Mouse (Mus musculus) C2C12 (cell line): ENCODE data around the gene Ypel3.

Source experiments
- CTCF ChIP-seq: IDR thresholded peaks from one replicate; pipeline ENCODE4 v1.5.1; 2011; ENCODE audit not compliant: control insufficient read depth, insufficient read depth, insufficient read length
- FOSL1 ChIP-seq: IDR thresholded peaks from one replicate; pipeline ENCODE4 v1.8.0; 2011; ENCODE audit warnings: mild to moderate bottlenecking, low read length; ENCODE audit not compliant: poor library complexity, insufficient read depth, severe bottlenecking
- MAX ChIP-seq: IDR thresholded peaks from one replicate; pipeline ENCODE4 v1.6.1; 2011; ENCODE audit warnings: mild to moderate bottlenecking, control low read depth
- MYOG ChIP-seq: IDR thresholded peaks from one replicate; pipeline ENCODE4 v1.6.1; 2011; ENCODE audit not compliant: control insufficient read depth, insufficient read length; ENCODE audit errors: extremely low read depth

GRCm38 (mm10) chr7:126741964-126742482 is 34.7 kb upstream of the Ypel3 start:
- TF ChIP-seq FOSL1: no peak
- no peak for TF ChIP-seq MYOG
- TF ChIP-seq CTCF: no peak
- TF ChIP-seq MAX: no peak
